Mouse (Mus musculus) neural tube, embryonic 11.5 days (tissue): ENCODE results near the gene Hoxa1. TPM values are rescaled to one million over a fixed set of nuclear protein-coding genes. Genes with fewer than 3 reads are reported as not detected.

ENCODE experiments used
- ATAC-seq: fragments of 200-750 bp; cut with Nextera tagmentation; 2 replicates; pipeline ENCODE4 v1.8.0; 2017; ENCODE audit warnings: moderate number of reproducible peaks, mild to moderate bottlenecking, moderate TSS enrichment, moderate library complexity; ENCODE audit not compliant: insufficient read depth, low FRiP score, low TSS enrichment
- DNase-seq: peaks from one replicate; pipeline ENCODE4 v3.0.0-alpha.2; 2015; ENCODE audit warnings: low spot score
- H3K27ac ChIP-seq: fragments of 300-500 bp; sonication (generic); 2 replicates; pipeline ENCODE4 v1.5.1; 2014; ENCODE audit warnings: low read depth, mild to moderate bottlenecking, low read length
- H3K27me3 ChIP-seq: fragments of 300-500 bp; sonication (generic); 2 replicates; pipeline ENCODE4 v1.6.1; 2014; ENCODE audit warnings: mild to moderate bottlenecking, low read length, mixed read lengths; ENCODE audit not compliant: control insufficient read depth, insufficient read depth
- H3K36me3 ChIP-seq: fragments of 300-500 bp; sonication (generic); 2 replicates; pipeline ENCODE4 v1.6.1; 2014; ENCODE audit warnings: mild to moderate bottlenecking, low read length, moderate library complexity, mixed read lengths; ENCODE audit not compliant: control insufficient read depth, insufficient read depth
- H3K4me1 ChIP-seq: fragments of 300-500 bp; sonication (generic); 2 replicates; pipeline ENCODE4 v1.6.1; 2014; ENCODE audit warnings: low read length, mixed read lengths; ENCODE audit not compliant: control insufficient read depth, insufficient read depth
- H3K4me2 ChIP-seq: fragments of 300-500 bp; sonication (generic); 2 replicates; pipeline ENCODE4 v1.6.1; 2014; ENCODE audit warnings: low read depth, mild to moderate bottlenecking, moderate library complexity
- H3K4me3 ChIP-seq: fragments of 300-500 bp; sonication (generic); 2 replicates; pipeline ENCODE4 v1.5.1; 2014; ENCODE audit warnings: low read depth, low read length
- H3K9ac ChIP-seq: fragments of 300-500 bp; sonication (generic); 2 replicates; pipeline ENCODE4 v1.6.1; 2014; ENCODE audit warnings: mild to moderate bottlenecking, low read length
- H3K9me3 ChIP-seq: fragments of 300-500 bp; sonication (generic); 2 replicates; pipeline ENCODE4 v1.6.1; 2016; ENCODE audit warnings: low read length; ENCODE audit not compliant: control insufficient read depth
- WGBS: fragments of 180-500 bp; shearing (Covaris S2); extraction: QIAGEN DNeasy Blood & Tissue Kit; methylation state at CpG from one replicate; pipeline ENCODE4 v1.1.7; 2014; 5-methylcytosine and 5-hydroxymethylcytosine counted together
- polyA plus RNA-seq: library from polyadenylated mRNA; unstranded; fragments of >200 nt; fragmentation: Nextera tagmentation; extraction: Ambion mirVana; gene quantifications from 2 replicates; pipeline ENCODE4 v1.2.1, GENCODE M21; 2014

Gene Hoxa1
- polyA plus RNA-seq, 1 experiment from 2014 or later = 9.3 TPM

- Histone ChIP-seq H3K27ac (peak overlapping the region; percentile 100), H3K36me3 (peaks cover 15% of the 10 kb centered on the region), H3K4me2 (peak overlapping the region; percentile 99), H3K4me1 (peaks cover 57% of the 10 kb centered on the region), H3K4me3 (peak overlapping the region; percentile 87), H3K27me3 (no peaks in the 10 kb centered on the region), H3K9ac (peak overlapping the region; percentile 98), H3K9me3 (no peaks in the 10 kb centered on the region)
- DNase-seq (no peak), ATAC-seq (no peak)
- WGBS = under 1% methylated on average over 10 of the region's 10 CpGs
Observed at GRCm38 (mm10) chr6:52203121-52203370, 44.9 kb upstream of the Hoxa1 start.

DNA sequence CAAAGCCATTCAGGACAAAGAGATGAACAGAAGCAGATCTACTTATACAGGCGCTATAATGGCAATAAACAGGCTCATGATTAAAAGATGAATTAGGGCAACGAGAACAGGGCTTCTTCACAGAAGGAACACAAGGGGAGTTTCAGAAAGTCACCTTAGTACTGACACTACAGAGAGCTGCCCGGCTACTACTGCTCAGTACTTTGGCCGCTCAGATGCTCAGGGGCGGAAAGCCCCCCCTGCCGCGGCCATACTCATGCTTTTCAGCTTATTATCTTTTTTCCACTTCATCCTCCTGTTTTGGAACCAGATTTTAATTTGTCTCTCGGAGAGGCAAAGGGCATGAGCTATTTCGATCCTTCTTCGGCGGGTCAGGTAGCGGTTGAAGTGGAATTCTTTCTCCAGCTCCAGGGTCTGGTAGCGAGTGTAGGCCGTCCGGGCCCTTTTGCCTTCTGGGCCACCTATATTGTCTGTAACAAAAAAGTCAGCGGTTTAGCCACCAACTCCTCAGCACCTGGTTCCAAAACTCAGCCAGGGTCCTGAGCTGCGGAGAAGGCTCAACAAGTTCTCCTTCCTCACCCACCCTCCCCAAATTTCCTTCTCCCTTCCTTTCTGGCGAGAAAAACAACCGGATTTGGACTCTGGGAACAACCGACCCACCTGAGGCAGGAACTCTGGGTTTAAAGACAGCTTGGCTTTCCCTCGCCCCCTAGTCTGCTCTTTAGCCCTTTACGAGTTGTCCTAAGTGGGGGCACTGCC lies 44.4 kb upstream of the Hoxa1 start:
- Histone ChIP-seq H3K36me3 (peaks cover 15% of the 10 kb centered on the region), H3K9ac (peak overlapping the region; percentile 98), H3K4me2 (peak overlapping the region; percentile 99), H3K27me3 (no peaks in the 10 kb centered on the region), H3K27ac (peak overlapping the region; percentile 100), H3K4me3 (peak overlapping the region; percentile 87), H3K4me1 (peaks cover 58% of the 10 kb centered on the region), H3K9me3 (no peaks in the 10 kb centered on the region)
- DNase-seq = peak; percentile 55
- no peak for ATAC-seq
- WGBS = 3% methylated on average over 20 of the region's 22 CpGs

DNA sequence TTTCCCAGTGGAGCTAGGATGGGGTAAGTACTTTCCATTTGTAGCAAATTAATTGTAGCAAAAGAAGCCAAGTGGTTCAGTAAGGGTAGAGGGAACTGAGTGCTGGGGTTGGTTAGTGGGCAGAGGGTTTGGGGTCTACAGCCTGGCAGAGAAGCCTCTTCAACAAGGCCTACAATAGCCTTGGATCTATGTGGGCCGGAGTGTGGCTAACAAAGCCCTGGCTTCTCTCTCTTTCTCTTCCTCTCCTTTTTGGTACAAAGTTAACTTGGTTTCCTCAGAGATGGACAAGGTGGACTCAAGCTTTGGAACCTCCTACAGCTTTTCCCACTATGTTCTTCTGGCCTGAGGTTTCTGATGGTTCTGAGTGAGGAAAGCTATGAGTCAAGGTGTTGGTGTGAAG lies 43.2 kb upstream of the Hoxa1 start:
- Histone ChIP-seq H3K36me3 (peaks cover 15% of the 10 kb centered on the region), H3K9me3 (no peaks in the 10 kb centered on the region), H3K27me3 (no peaks in the 10 kb centered on the region), H3K27ac (peak overlapping the region; percentile 100), H3K4me1 (peaks cover 59% of the 10 kb centered on the region), H3K9ac (peak overlapping the region; percentile 98), H3K4me2 (peak overlapping the region; percentile 99), H3K4me3 (peak overlapping the region; percentile 87)
- 11% methylated on average over 1 of the region's 1 CpGs for WGBS
- DNase-seq (peak; percentile 57), ATAC-seq (no peak)

GRCm38 (mm10) chr6:52200751-52201250 lies 42.7 kb upstream of the Hoxa1 start:
- peaks cover 58% of the 10 kb centered on the region for H3K4me1 ChIP-seq
- ATAC-seq (no peak), DNase-seq (peak; percentile 39)
- H3K36me3 ChIP-seq = peaks cover 12% of the 10 kb centered on the region
- peak overlapping the region; percentile 87 for H3K4me3 ChIP-seq
- peak overlapping the region; percentile 100 for H3K27ac ChIP-seq
- peak overlapping the region; percentile 98 for H3K9ac ChIP-seq
- WGBS = 6% methylated on average over 10 of the region's 10 CpGs
- H3K4me2 ChIP-seq = peak overlapping the region; percentile 99
- H3K27me3 ChIP-seq = no peaks in the 10 kb centered on the region
- no peaks in the 10 kb centered on the region for H3K9me3 ChIP-seq

- WGBS = 3% methylated on average over 30 of the region's 30 CpGs
- peak overlapping the region; percentile 100 for H3K27ac ChIP-seq
Observed at GRCm38 (mm10) chr6:52200073-52200750, 42.1 kb upstream of the Hoxa1 start.

GRCm38 (mm10) chr6:52197271-52197670 lies 39.2 kb upstream of the Hoxa1 start:
- no peaks in the 10 kb centered on the region for H3K27me3 ChIP-seq
- under 1% methylated on average over 10 of the region's 10 CpGs for WGBS
- peak overlapping the region; percentile 68 for H3K9ac ChIP-seq
- DNase-seq (peak; percentile 83), ATAC-seq (peak; percentile 49)
- peak overlapping the region; percentile 100 for H3K27ac ChIP-seq
- H3K9me3 ChIP-seq = no peaks in the 10 kb centered on the region
- peaks cover 65% of the 10 kb centered on the region for H3K4me1 ChIP-seq
- peak overlapping the region; percentile 99 for H3K4me2 ChIP-seq
- H3K4me3 ChIP-seq = peak overlapping the region; percentile 87
- H3K36me3 ChIP-seq = peaks cover 3% of the 10 kb centered on the region; the same call in 1 of the 2 replicates

More at GRCm38 (mm10) chr6:52200073-52200750, 42.1 kb upstream of the Hoxa1 start:
- H3K9ac ChIP-seq = peak overlapping the region; percentile 98
- peak overlapping the region; percentile 99 for H3K4me2 ChIP-seq
- ATAC-seq (no peak), DNase-seq (peak; percentile 74)
- H3K27me3 ChIP-seq = no peaks in the 10 kb centered on the region
- H3K4me3 ChIP-seq = peak overlapping the region; percentile 87
- H3K36me3 ChIP-seq = peaks cover 8% of the 10 kb centered on the region
- no peaks in the 10 kb centered on the region for H3K9me3 ChIP-seq
- peaks cover 58% of the 10 kb centered on the region for H3K4me1 ChIP-seq

- H3K9me3 ChIP-seq = no peaks in the 10 kb centered on the region
- 2% methylated on average over 9 of the region's 9 CpGs for WGBS
- H3K4me3 ChIP-seq = peak overlapping the region; percentile 87
- no peaks in the 10 kb centered on the region for H3K27me3 ChIP-seq
- no peak; the same call in 1 of the 2 replicates for ATAC-seq
- peak overlapping the region; percentile 100 for H3K27ac ChIP-seq
- H3K4me1 ChIP-seq = peaks cover 62% of the 10 kb centered on the region
- peak; percentile 60 for DNase-seq
- peak overlapping the region; percentile 99 for H3K4me2 ChIP-seq
- peaks cover 3% of the 10 kb centered on the region; the same call in 1 of the 2 replicates for H3K36me3 ChIP-seq
- peak overlapping the region; percentile 68 for H3K9ac ChIP-seq
Observed at GRCm38 (mm10) chr6:52196811-52197210, 38.7 kb upstream of the Hoxa1 start.

DNA sequence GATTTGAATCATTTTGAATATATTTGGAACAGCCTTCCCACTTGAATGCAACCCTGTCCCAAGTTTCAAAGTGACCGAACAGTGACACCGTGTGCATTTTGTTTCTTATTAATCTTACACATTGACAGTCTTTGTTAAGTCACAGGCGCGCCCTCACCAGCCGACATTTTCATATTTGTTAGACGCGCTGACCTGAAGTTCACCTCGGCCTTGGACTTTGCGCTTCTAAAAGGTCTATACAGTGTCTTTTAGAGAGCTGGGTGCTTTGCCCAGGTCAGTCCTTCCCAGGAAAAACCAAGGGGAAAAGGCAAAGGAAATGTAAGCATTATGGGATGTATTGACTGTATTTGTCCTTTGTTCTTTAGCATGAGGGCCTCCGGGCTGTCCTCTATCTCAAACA lies 36.6 kb upstream of the Hoxa1 start:
- Histone ChIP-seq H3K36me3 (peaks cover 2% of the 10 kb centered on the region; the same call in 1 of the 2 replicates), H3K9ac (peak overlapping the region; percentile 89), H3K4me2 (peak overlapping the region; percentile 99), H3K9me3 (no peaks in the 10 kb centered on the region), H3K4me3 (peak overlapping the region; percentile 85), H3K4me1 (peaks cover 51% of the 10 kb centered on the region), H3K27ac (peak overlapping the region; percentile 100), H3K27me3 (no peaks in the 10 kb centered on the region)
- 3% methylated on average over 10 of the region's 10 CpGs for WGBS
- DNase-seq (peak; percentile 89), ATAC-seq (peak; percentile 18)
